Mouse (Mus musculus): ENCODE measurements around the gene Agk. TPM values are rescaled to one million over a fixed set of nuclear protein-coding genes. Genes with fewer than 3 reads are reported as not detected.

Gene Agk
- total RNA-seq, 2 experiments from 2014 or later: 18.4 TPM

GRCm38 (mm10) chr6:40438936-40439335 is 114.0 kb downstream of the Agk start, which contains the start of gene Wee2:
Gene Wee2, plus strand, starts transcription at chr6:40439088.
- intact Hi-C loops (cut with DNase I): loop anchor here (5.0 kb wide), 1 partner anchor 33 kb away; the partner anchor contains the start of gene Ssbp1
- no peak for DNase-seq

- DNase-seq: no peak
- intact Hi-C loops (cut with DNase I): loop anchor here (5.0 kb wide), 1 partner anchor 33 kb away; the partner anchor contains the start of gene Ssbp1
These were observed 114.8 kb downstream of the Agk start for GRCm38 (mm10) chr6:40439731-40440130.

- intact Hi-C loops (cut with DNase I): no loop called here
- no peak for DNase-seq
These were observed 116.3 kb downstream of the Agk start for GRCm38 (mm10) chr6:40441276-40441675.

GRCm38 (mm10) chr6:40441755-40442154 is 116.8 kb downstream of the Agk start:
- intact Hi-C loops (cut with DNase I): no loop called here
- no peak for DNase-seq

- intact Hi-C loops (cut with DNase I): no loop called here
- DNase-seq: no peak
These were observed 118.4 kb downstream of the Agk start for GRCm38 (mm10) chr6:40443281-40443928.

Other genes with a start within 250 kb of the Agk start
- gene E330009J07Rik, start 111.0 kb downstream of the Agk start, total RNA-seq (2021): 1 to 10 TPM; 3.3 to 3.4 TPM
- gene Wee2, start 113.9 kb downstream of the Agk start, total RNA-seq (2021): not detected
- 10 to 100 TPM; 31.8 to 36.3 TPM for gene Ssbp1, start 146.2 kb downstream of the Agk start, total RNA-seq (2021)
- not detected for gene Tas2r137, start 166.1 kb downstream of the Agk start, total RNA-seq (2021)
- gene Tas2r108, start 168.4 kb downstream of the Agk start, total RNA-seq (2021): not detected
- not detected for gene Prss37, start 194.3 kb downstream of the Agk start, total RNA-seq (2021)
- gene Olfr461, start 229.9 kb downstream of the Agk start, total RNA-seq (2021): not detected
- not detected for gene Olfr460, start 244.3 kb downstream of the Agk start, total RNA-seq (2021)

Data from heart, postnatal 14 days (tissue).